In genomic region chr12:85792821-85793346, GRCm38 (mm10) we compare ENCODE assay signal across 9 mouse cellular contexts. TPM values are rescaled to one million over a fixed set of nuclear protein-coding genes. Genes with fewer than 3 reads are reported as not detected.
A peak's percentile ranks its signal among the peaks of the same experiment; 100 is the strongest.
DNase-seq lines count a peak whose midpoint lies in the region; ATAC-seq and TF ChIP-seq lines count a peak whose summit lies in the region.
"Had no signal": no experiment of that assay in that cellular context is flagged by ENCODE, and none has a peak within 500 bp of the region (broad histone marks: within the 10 kb centered on the region; RNA-seq: fewer than 3 reads in every experiment).

No protein-coding gene starts in this region.

- no peak overlapping the region for H3K4me3 ChIP-seq in kidney, postnatal 0 days (replicated peaks; ENCODE audit: low read depth, low read length)
- no peak overlapping the region for H3K4me3 ChIP-seq in kidney, embryonic 14.5 days (ENCODE audit: low read length)
- H3K4me3 ChIP-seq in liver, embryonic 12.5 days: no peak overlapping the region

- intact Hi-C loops in heart, postnatal 36 days (cut with DNase I): no loop called here
- intact Hi-C loops in left cerebral cortex, postnatal 4 days (cut with DNase I): no loop called here

- peak; percentile 22 for DNase-seq in kidney, postnatal 0 days (ENCODE audit: low spot score)
- peak; percentile 17 to 34 for DNase-seq in heart, postnatal 36 days
- peak; percentile 83 for DNase-seq in left cerebral cortex, postnatal 4 days
- DNase-seq in cerebellum, adult 9-10 months: no peak
- no peak for DNase-seq in adrenal gland, postnatal 36 days

- no peak for TF ChIP-seq CTCF in kidney, postnatal 0 days (IDR thresholded peaks at IDR 0.05; ENCODE audit: low read depth)

- 38% methylated on average over 6 of the region's 6 CpGs for WGBS in kidney, postnatal 0 days
- WGBS in kidney, embryonic 14.5 days: 53% methylated on average over 6 of the region's 6 CpGs
- WGBS in liver, embryonic 12.5 days (ENCODE audit: insufficient replicate concordance): 56% methylated on average over 6 of the region's 6 CpGs

- no peak overlapping the region for H3K27ac ChIP-seq in kidney, postnatal 0 days
- no peak overlapping the region for H3K27ac ChIP-seq in kidney, embryonic 14.5 days (ENCODE audit: low read depth, low read length)
- H3K27ac ChIP-seq in liver, embryonic 12.5 days: no peak overlapping the region
- H3K27ac ChIP-seq: liver, embryonic 14.5 days had no signal

- no peaks in the 10 kb centered on the region for H3K36me3 ChIP-seq in kidney, postnatal 0 days (ENCODE audit: insufficient read depth, low read length)
- H3K36me3 ChIP-seq in kidney, embryonic 14.5 days (ENCODE audit: control insufficient read depth, insufficient read depth, low read length): no peaks in the 10 kb centered on the region
- H3K36me3 ChIP-seq in liver, embryonic 12.5 days: no peaks in the 10 kb centered on the region

- no peaks in the 10 kb centered on the region for H3K4me1 ChIP-seq in kidney, postnatal 0 days (replicated peaks; ENCODE audit: insufficient read depth, low read length)
- no peaks in the 10 kb centered on the region for H3K4me1 ChIP-seq in kidney, embryonic 14.5 days (ENCODE audit: control insufficient read depth, insufficient read depth, low read length)
- no peaks in the 10 kb centered on the region for H3K4me1 ChIP-seq in liver, embryonic 12.5 days

- no peak for ATAC-seq in kidney, postnatal 0 days (replicated peaks; ENCODE audit: low FRiP score, low read depth)
- ATAC-seq in kidney, embryonic 14.5 days (ENCODE audit: low FRiP score, low TSS enrichment): no peak
- ATAC-seq in frontal cortex, adult (ENCODE audit: low TSS enrichment): peak; percentile 27; the same call in 1 of the 2 replicates
- no peak for ATAC-seq in liver, embryonic 12.5 days

- no peaks in the 10 kb centered on the region for H3K27me3 ChIP-seq in kidney, postnatal 0 days (ENCODE audit: insufficient read depth, low read length)
- no peaks in the 10 kb centered on the region for H3K27me3 ChIP-seq in kidney, embryonic 14.5 days (ENCODE audit: control insufficient read depth, insufficient read depth, low read length)
- no peaks in the 10 kb centered on the region for H3K27me3 ChIP-seq in liver, embryonic 12.5 days (replicated peaks)

- H3K4me2 ChIP-seq in kidney, postnatal 0 days (ENCODE audit: low read length): no peak overlapping the region
- H3K4me2 ChIP-seq in kidney, embryonic 14.5 days (replicated peaks; ENCODE audit: low read depth, low read length): no peak overlapping the region
- H3K4me2 ChIP-seq in liver, embryonic 12.5 days: no peak overlapping the region

- H3K9ac ChIP-seq in kidney, postnatal 0 days (ENCODE audit: low read depth, low read length): no peak overlapping the region
- H3K9ac ChIP-seq in kidney, embryonic 14.5 days (ENCODE audit: low read depth, low read length): no peak overlapping the region
- no peak overlapping the region for H3K9ac ChIP-seq in liver, embryonic 12.5 days
- H3K9ac ChIP-seq: liver, embryonic 14.5 days had no signal

- H3K9me3 ChIP-seq in kidney, postnatal 0 days (replicated peaks; ENCODE audit: low read length): no peaks in the 10 kb centered on the region
- no peaks in the 10 kb centered on the region for H3K9me3 ChIP-seq in kidney, embryonic 14.5 days (ENCODE audit: control insufficient read depth, low read length)
- no peaks in the 10 kb centered on the region for H3K9me3 ChIP-seq in liver, embryonic 12.5 days (replicated peaks)

RNA-seq across cellular contexts. Expression of gene Erg28, which starts 31.5 kb away (rescaled TPM):
- 111 and 122 TPM in 2 replicates for polyA plus RNA-seq in kidney, postnatal 0 days (2015; fragmentation: Nextera tagmentation; extraction: Ambion mirVana)
- polyA plus RNA-seq in kidney, embryonic 14.5 days (2014; fragmentation: Nextera tagmentation; extraction: Ambion mirVana): 117 and 153 TPM in 2 replicates
- total RNA-seq in heart, postnatal 36 days (2021): 1 to 10 TPM; 7.5 to 7.7 TPM
- total RNA-seq in left cerebral cortex, postnatal 4 days (2021): 10 to 100 TPM; 77.3 to 83.7 TPM
- polyA plus RNA-seq in liver, embryonic 12.5 days (2016; fragmentation: Nextera tagmentation; extraction: Ambion mirVana): 99.3 and 101 TPM in 2 replicates
- 10 to 100 TPM; 36.8 to 42.8 TPM for total RNA-seq in adrenal gland, postnatal 36 days (2021)

RNA-seq across cellular contexts. Expression of gene Ttll5, which starts 31.6 kb away (rescaled TPM):
- polyA plus RNA-seq in kidney, postnatal 0 days (2015; fragmentation: Nextera tagmentation; extraction: Ambion mirVana): 6.8 and 7.2 TPM in 2 replicates
- 11.9 and 17.0 TPM in 2 replicates for polyA plus RNA-seq in kidney, embryonic 14.5 days (2014; fragmentation: Nextera tagmentation; extraction: Ambion mirVana)
- total RNA-seq in heart, postnatal 36 days (2021): 10 to 100 TPM; 14.6 to 14.8 TPM
- 10 to 100 TPM; 30.4 to 36.7 TPM for total RNA-seq in left cerebral cortex, postnatal 4 days (2021)
- polyA plus RNA-seq in liver, embryonic 12.5 days (2016; fragmentation: Nextera tagmentation; extraction: Ambion mirVana): 9.8 and 10.4 TPM in 2 replicates
- 10 to 100 TPM; 17.3 to 29.2 TPM for total RNA-seq in adrenal gland, postnatal 36 days (2021)

RNA-seq across cellular contexts. Expression of gene Flvcr2, which starts 46.5 kb away (rescaled TPM):
- polyA plus RNA-seq in kidney, postnatal 0 days (2015; fragmentation: Nextera tagmentation; extraction: Ambion mirVana): 7.0 and 7.5 TPM in 2 replicates
- 0.94 and 2.2 TPM in 2 replicates for polyA plus RNA-seq in kidney, embryonic 14.5 days (2014; fragmentation: Nextera tagmentation; extraction: Ambion mirVana)
- total RNA-seq in heart, postnatal 36 days (2021): 1 to 10 TPM; 2.3 to 3.1 TPM
- total RNA-seq in left cerebral cortex, postnatal 4 days (2021): 1 to 10 TPM; 3.8 to 4.9 TPM
- 3.7 and 4.3 TPM in 2 replicates for polyA plus RNA-seq in liver, embryonic 12.5 days (2016; fragmentation: Nextera tagmentation; extraction: Ambion mirVana)
- 1 to 10 TPM; 3.8 to 8.2 TPM for total RNA-seq in adrenal gland, postnatal 36 days (2021)

Comparison
In these comparisons a context has a peak if more than half of its experiments do, and no peak if none do; other contexts are left out.
1. DNase-seq: peak in kidney, postnatal 0 days (single experiment), heart, postnatal 36 days (2 of 2) and left cerebral cortex, postnatal 4 days (single experiment); none in cerebellum, adult 9-10 months (single experiment) and adrenal gland, postnatal 36 days (0 of 2).
2. RNA of gene Erg28, which starts 31.5 kb away (total RNA-seq): 77.3 to 83.7 TPM in left cerebral cortex, postnatal 4 days and 36.8 to 42.8 TPM in adrenal gland, postnatal 36 days; 7.5 to 7.7 TPM in heart, postnatal 36 days; every median in the first group is over 4 times any median in the second.